Mouse (Mus musculus): ENCODE measurements around the gene Cadps.

DNA sequence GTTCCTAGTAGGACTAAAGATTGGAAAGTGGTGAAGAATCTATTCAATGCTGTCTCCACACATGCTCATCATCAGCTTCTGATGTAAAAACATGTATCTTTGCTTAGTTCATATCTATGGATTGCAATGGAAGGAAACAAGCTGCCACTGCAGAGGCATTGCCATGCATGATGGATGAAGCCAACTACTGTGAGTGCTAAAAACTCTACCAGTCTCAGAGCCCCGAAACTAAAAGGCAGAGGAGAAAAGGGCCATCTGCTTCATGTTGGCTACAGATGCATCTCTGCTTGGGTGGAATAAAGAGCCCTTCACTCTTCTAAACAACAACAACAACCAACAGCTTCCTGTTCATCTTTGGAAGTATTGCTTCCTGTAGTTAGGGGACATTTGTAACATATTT is 38.6 kb downstream of the Cadps start:
- TF ChIP-seq CTCF (IDR thresholded peaks at IDR 0.05; ENCODE audit: insufficient read depth, low read depth, low read length) = no peak
- no peak for TF ChIP-seq POLR2A (IDR thresholded peaks at IDR 0.05; ENCODE audit: insufficient read depth, low read depth, low read length)

All from olfactory bulb, adult 2 months (tissue).